Mouse (Mus musculus) heart, postnatal 0 days (tissue): ENCODE data around the gene Ccdc89. TPM values are rescaled to one million over a fixed set of nuclear protein-coding genes. Genes with fewer than 3 reads are reported as not detected.

Experiments used
- ATAC-seq: fragments of 200-750 bp; cut with Nextera tagmentation; 2 replicates; pipeline ENCODE4 v1.8.0; 2017; ENCODE audit warnings: low read depth, moderate number of reproducible peaks, moderate library complexity; ENCODE audit not compliant: insufficient read depth
- DNase-seq: peaks from one replicate; pipeline ENCODE4 v3.0.0-alpha.2; 2016; ENCODE audit warnings: low spot score
- H3K27ac ChIP-seq: fragments of 300-500 bp; sonication (generic); 2 replicates; pipeline ENCODE4 v1.5.1; 2014; ENCODE audit warnings: low read depth, mild to moderate bottlenecking
- H3K27me3 ChIP-seq: fragments of 300-500 bp; sonication (generic); 2 replicates; pipeline ENCODE4 v1.6.1; 2014; ENCODE audit warnings: low read length, mixed read lengths; ENCODE audit not compliant: control insufficient read depth, insufficient read depth
- H3K36me3 ChIP-seq: fragments of 300-500 bp; sonication (generic); replicated peaks from 2 replicates; pipeline ENCODE4 v1.6.1; 2014; ENCODE audit warnings: low read length, mixed read lengths; ENCODE audit not compliant: control insufficient read depth, insufficient read depth
- H3K4me1 ChIP-seq: fragments of 300-500 bp; sonication (generic); 2 replicates; pipeline ENCODE4 v1.6.1; 2014; ENCODE audit warnings: antibody characterized with exemption; ENCODE audit not compliant: control insufficient read depth, insufficient read depth
- H3K4me2 ChIP-seq: fragments of 300-500 bp; sonication (generic); 2 replicates; pipeline ENCODE4 v1.6.1; 2014; ENCODE audit warnings: low read depth, mild to moderate bottlenecking, low read length, moderate library complexity
- H3K4me3 ChIP-seq: fragments of 300-500 bp; sonication (generic); 2 replicates; pipeline ENCODE4 v1.5.1; 2014; ENCODE audit warnings: low read depth, low read length
- H3K9ac ChIP-seq: fragments of 300-500 bp; sonication (generic); replicated peaks from 2 replicates; pipeline ENCODE4 v1.6.1; 2014; ENCODE audit warnings: low read depth, low read length, mixed read lengths
- H3K9me3 ChIP-seq: fragments of 300-500 bp; sonication (generic); replicated peaks from 2 replicates; pipeline ENCODE4 v1.6.1; 2016; ENCODE audit warnings: low read length; ENCODE audit not compliant: control insufficient read depth
- CTCF ChIP-seq: IDR thresholded peaks from 2 replicates; pipeline ENCODE4 v1.5.1; 2016; ENCODE audit warnings: antibody characterized with exemption, control low read depth, low read depth
- EP300 ChIP-seq: IDR thresholded peaks from 2 replicates; pipeline ENCODE4 v1.6.1; 2016; ENCODE audit warnings: antibody characterized with exemption, low read depth
- WGBS: fragments of 180-500 bp; shearing (Covaris S2); extraction: QIAGEN DNeasy Blood & Tissue Kit; methylation state at CpG from one replicate; pipeline ENCODE4 v1.1.7; 2014; 5-methylcytosine and 5-hydroxymethylcytosine counted together
- polyA plus RNA-seq: library from polyadenylated mRNA; unstranded; fragments of >200 nt; fragmentation: Nextera tagmentation; extraction: Ambion mirVana; gene quantifications from 2 replicates; pipeline ENCODE4 v1.2.1, GENCODE M21; 2015
- total RNA-seq: library from RNA; depleted of rRNA; stranded (reverse); fragments of >200 nt; gene quantifications from 2 replicates; pipeline ENCODE4 v1.2.3, GENCODE M21; 2014; ENCODE audit warnings: low replicate concordance; rRNA removed

Ccdc89 gene
- not detected in 2 replicates for total RNA-seq
- 0.30 and 0.51 TPM in 2 replicates for polyA plus RNA-seq

GRCm38 (mm10) chr7:90426020-90427001, at the start of gene Ccdc89:
Gene Ccdc89, plus strand, starts transcription at chr7:90426577.
- 19% methylated on average over 29 of the region's 29 CpGs for WGBS
- H3K27ac ChIP-seq, result peak within 1 kb of the TSS; percentile 20; the same call in 1 of the 2 replicates
- TF ChIP-seq CTCF, result no peak
- no peak for TF ChIP-seq EP300
- peak within 1 kb of the TSS; percentile 52 for H3K4me3 ChIP-seq
- peak within 1 kb of the TSS; percentile 33; the same call in 1 of the 2 replicates for H3K9ac ChIP-seq
- H3K36me3 ChIP-seq, result no peaks in the 10 kb centered on the region
- DNase-seq (peak; percentile 97), ATAC-seq (peak; percentile 100)
- H3K4me2 ChIP-seq, result peak within 1 kb of the TSS; percentile 91
- H3K4me1 ChIP-seq, result peaks cover 5% of the 10 kb centered on the region
- H3K27me3 ChIP-seq, result no peaks in the 10 kb centered on the region
- H3K9me3 ChIP-seq, result no peaks in the 10 kb centered on the region

- no peak overlapping the region for H3K27ac ChIP-seq
- H3K4me3 ChIP-seq, result no peak overlapping the region
- no peaks in the 10 kb centered on the region for H3K36me3 ChIP-seq
- no peak overlapping the region for H3K4me2 ChIP-seq
- no peaks in the 10 kb centered on the region for H3K27me3 ChIP-seq
- TF ChIP-seq CTCF (no peak), EP300 (no peak)
- H3K9me3 ChIP-seq, result no peaks in the 10 kb centered on the region
- H3K4me1 ChIP-seq, result 0 out of 2 replicates have a peak, but pooled peaks cover 4% of the 10 kb centered on the region
- DNase-seq (no peak), ATAC-seq (0 out of 2 replicates have a peak, but pooled peaks have one; percentile 19)
- H3K9ac ChIP-seq, result no peak overlapping the region
- 82% methylated on average over 2 of the region's 2 CpGs for WGBS
Observed at GRCm38 (mm10) chr7:90384411-90384810, 42.0 kb upstream of the Ccdc89 start.

- H3K4me2 ChIP-seq, result peak overlapping the region; percentile 43
- no peaks in the 10 kb centered on the region for H3K27me3 ChIP-seq
- H3K9ac ChIP-seq, result 0 out of 2 replicates have a peak overlapping the region, but pooled peaks have one; percentile 1
- WGBS, result 11% methylated on average over 8 of the region's 8 CpGs
- peak; percentile 70 for DNase-seq
- peak overlapping the region; percentile 65 for H3K27ac ChIP-seq
- no peak for TF ChIP-seq CTCF
- no peak for TF ChIP-seq EP300
- H3K9me3 ChIP-seq, result no peaks in the 10 kb centered on the region
- H3K4me3 ChIP-seq, result peak overlapping the region; percentile 17; the same call in 1 of the 2 replicates
- H3K4me1 ChIP-seq, result 0 out of 2 replicates have a peak, but pooled peaks cover 4% of the 10 kb centered on the region
- H3K36me3 ChIP-seq, result no peaks in the 10 kb centered on the region
- ATAC-seq, result peak; percentile 80
Observed at GRCm38 (mm10) chr7:90386885-90387459, 39.4 kb upstream of the Ccdc89 start.

GRCm38 (mm10) chr7:90389765-90390164, 36.6 kb upstream of the Ccdc89 start:
- Histone ChIP-seq H3K4me3 (no peak overlapping the region), H3K9ac (no peak overlapping the region), H3K4me1 (0 out of 2 replicates have a peak, but pooled peaks cover 4% of the 10 kb centered on the region), H3K9me3 (no peaks in the 10 kb centered on the region), H3K27me3 (no peaks in the 10 kb centered on the region), H3K4me2 (no peak overlapping the region), H3K36me3 (no peaks in the 10 kb centered on the region), H3K27ac (peak overlapping the region; percentile 6; the same call in 1 of the 2 replicates)
- 31% methylated on average over 3 of the region's 3 CpGs for WGBS
- no peak for DNase-seq
- ATAC-seq, result no peak
- TF ChIP-seq EP300 (no peak), CTCF (no peak)

- TF ChIP-seq EP300 (no peak), CTCF (no peak)
- ATAC-seq (no peak), DNase-seq (no peak)
- Histone ChIP-seq H3K9me3 (no peaks in the 10 kb centered on the region), H3K4me1 (peaks cover 14% of the 10 kb centered on the region; the same call in 1 of the 2 replicates), H3K27me3 (no peaks in the 10 kb centered on the region), H3K4me2 (no peak overlapping the region), H3K9ac (no peak overlapping the region), H3K27ac (no peak overlapping the region), H3K36me3 (no peaks in the 10 kb centered on the region), H3K4me3 (no peak overlapping the region)
- WGBS, result 25% methylated on average over 4 of the region's 4 CpGs
Observed at GRCm38 (mm10) chr7:90395073-90395472, 31.3 kb upstream of the Ccdc89 start.
